Mouse (Mus musculus) megakaryocyte, embryonic 14.5 days (primary cell): ENCODE results near the gene Maml3.

Source experiments
- FLI1 ChIP-seq: IDR thresholded peaks from 2 replicates; pipeline ENCODE4 v1.6.1; 2012; ENCODE audit warnings: low read length, inconsistent platforms, mixed read lengths
- GATA1 ChIP-seq: IDR thresholded peaks from 3 replicates; pipeline ENCODE4 v1.6.1; 2012; ENCODE audit warnings: mixed read lengths, low read length, inconsistent platforms, borderline replicate concordance

DNA sequence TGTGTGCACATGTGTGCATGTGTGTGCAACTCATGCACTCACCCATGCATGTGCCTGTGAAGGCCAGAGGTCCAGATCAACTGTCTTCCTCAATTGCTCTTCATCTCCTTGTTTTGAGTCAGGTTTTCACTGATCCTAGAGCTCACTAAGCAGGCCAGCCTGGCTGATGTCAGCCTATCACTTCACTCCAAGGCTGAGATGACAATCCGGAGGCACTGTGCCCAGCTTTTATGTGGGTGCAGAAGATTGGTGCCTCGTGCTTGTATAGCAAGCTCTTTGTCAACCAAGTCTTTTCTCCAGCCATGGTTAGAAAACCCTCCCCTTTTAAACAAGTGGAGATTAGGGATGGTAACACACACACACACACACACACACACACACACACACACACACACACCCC is 146.1 kb downstream of the Maml3 start:
- no peak for TF ChIP-seq FLI1
- TF ChIP-seq GATA1: no peak
